Mouse (Mus musculus) MEL (cell line): ENCODE results near the gene Mettl1. TPM values are rescaled to one million over a fixed set of nuclear protein-coding genes. Genes with fewer than 3 reads are reported as not detected.

Experiments
- DNase-seq: peaks from one replicate; pipeline ENCODE4 v3.0.0; 2011; ENCODE audit warnings: low read depth, low spot score
- H3K27ac ChIP-seq: 2 replicates; pipeline ENCODE4 v1.5.1; 2012; ENCODE audit warnings: low read depth, mild to moderate bottlenecking, control low read depth, low read length, moderate library complexity; ENCODE audit not compliant: control insufficient read depth
- H3K27me3 ChIP-seq, 2 experiments: fragments of 150-350 bp in 1 of 2; sonication (generic) in 1 of 2; 2 replicates each; pipeline ENCODE4 v1.6.1; 2012; ENCODE audit warnings: low read length in 2 of 2, mild to moderate bottlenecking in 2 of 2, improper control_type of control experiment in 1 of 2, moderate library complexity in 1 of 2; ENCODE audit not compliant: insufficient read depth in 2 of 2, control insufficient read depth in 1 of 2
- H3K36me3 ChIP-seq, 2 experiments: 2 replicates each; pipeline ENCODE4 v1.6.1; 2012 to 2014; ENCODE audit warnings: low read length in 2 of 2, improper control_type of control experiment in 1 of 2, inconsistent platforms in 1 of 2, mild to moderate bottlenecking in 1 of 2; ENCODE audit not compliant: insufficient read depth in 2 of 2, control insufficient read depth in 1 of 2
- H3K4me1 ChIP-seq, 2 experiments: fragments of 150-350 bp in 1 of 2; sonication (generic) in 1 of 2; 2 replicates each; pipeline ENCODE4 v1.6.1; 2012; ENCODE audit warnings: low read length in 2 of 2, improper control_type of control experiment in 1 of 2, mild to moderate bottlenecking in 1 of 2; ENCODE audit not compliant: insufficient read depth in 2 of 2, control insufficient read depth in 1 of 2
- H3K4me3 ChIP-seq, 2 experiments: fragments of 150-350 bp in 1 of 2; sonication (generic) in 1 of 2; 2 replicates each; pipeline ENCODE4 v1.5.1; 2012; ENCODE audit warnings: low read depth in 2 of 2, low read length in 2 of 2, mild to moderate bottlenecking in 2 of 2, moderate library complexity in 2 of 2, control low read depth in 1 of 2, improper control_type of control experiment in 1 of 2; ENCODE audit not compliant: control insufficient read depth in 1 of 2, insufficient read depth in 1 of 2
- H3K79me2 ChIP-seq: 2 replicates; pipeline ENCODE4 v1.6.1; 2012; ENCODE audit warnings: mild to moderate bottlenecking, low read length, moderate library complexity; ENCODE audit not compliant: control insufficient read depth, poor library complexity, insufficient read depth
- H3K9ac ChIP-seq: 2 replicates; pipeline ENCODE4 v1.6.1; 2012; ENCODE audit warnings: low read depth, mild to moderate bottlenecking, control low read depth, low read length, moderate library complexity; ENCODE audit not compliant: control insufficient read depth, poor library complexity, severe bottlenecking
- H3K9me3 ChIP-seq: fragments of 150-350 bp; sonication (generic); replicated peaks from 2 replicates; pipeline ENCODE4 v1.6.1; 2012; ENCODE audit warnings: mild to moderate bottlenecking, low read length, improper control_type of control experiment, moderate library complexity; ENCODE audit not compliant: insufficient read depth
- BHLHE40 ChIP-seq: IDR thresholded peaks from 2 replicates; pipeline ENCODE4 v1.6.1; 2012; ENCODE audit warnings: low read depth, mild to moderate bottlenecking, inconsistent platforms, low read length, improper control_type of control experiment, borderline replicate concordance
- CHD1 ChIP-seq: IDR thresholded peaks from 2 replicates; pipeline ENCODE4 v1.6.1; 2012; ENCODE audit warnings: low read depth, mild to moderate bottlenecking, inconsistent platforms, low read length, improper control_type of control experiment
- CTCF ChIP-seq, 3 experiments: IDR thresholded peaks in 2 of 3; conservative IDR thresholded peaks in 1 of 3; 2 replicates each; pipeline ENCODE4 v1.5.1; 2011 to 2012; ENCODE audit warnings: low read length in 3 of 3, low read depth in 2 of 3, mild to moderate bottlenecking in 2 of 3, improper control_type of control experiment in 1 of 3, inconsistent platforms in 1 of 3, mixed read lengths in 1 of 3, moderate library complexity in 1 of 3; ENCODE audit not compliant: control insufficient read depth in 1 of 3, insufficient read depth in 1 of 3, poor library complexity in 1 of 3, severe bottlenecking in 1 of 3
- E2F4 ChIP-seq: IDR thresholded peaks from 2 replicates; pipeline ENCODE4 v1.6.1; 2011; ENCODE audit warnings: low read depth, low read length, improper control_type of control experiment, borderline replicate concordance
- EP300 ChIP-seq, 2 experiments: IDR thresholded peaks; 2 replicates each; pipeline ENCODE4 v1.6.1; 2011; ENCODE audit warnings: improper control_type of control experiment in 2 of 2, low read length in 2 of 2, low read depth in 1 of 2, mild to moderate bottlenecking in 1 of 2
- ETS1 ChIP-seq: IDR thresholded peaks from 2 replicates; pipeline ENCODE4 v1.6.1; 2012; ENCODE audit warnings: low read depth, mild to moderate bottlenecking, inconsistent platforms, low read length, improper control_type of control experiment, moderate library complexity
- GABPA ChIP-seq: IDR thresholded peaks from 2 replicates; pipeline ENCODE4 v1.6.1; 2012; ENCODE audit warnings: low read depth, mild to moderate bottlenecking, inconsistent platforms, low read length, improper control_type of control experiment, moderate library complexity
- KAT2A ChIP-seq: conservative IDR thresholded peaks from 2 replicates; pipeline ENCODE4 v1.6.1; 2012; ENCODE audit warnings: low read depth, low read length, improper control_type of control experiment, inconsistent platforms
- MAX ChIP-seq: IDR thresholded peaks from 2 replicates; pipeline ENCODE4 v1.6.1; 2011; ENCODE audit warnings: low read length, improper control_type of control experiment
- MEF2A ChIP-seq: IDR thresholded peaks from 2 replicates; pipeline ENCODE4 v1.6.1; 2014; ENCODE audit warnings: low read depth, mild to moderate bottlenecking, inconsistent platforms, low read length, improper control_type of control experiment; ENCODE audit not compliant: poor library complexity, insufficient replicate concordance, severe bottlenecking; ENCODE audit errors: extremely low read depth
- MXI1 ChIP-seq: IDR thresholded peaks from 2 replicates; pipeline ENCODE4 v1.6.1; 2011; ENCODE audit warnings: mild to moderate bottlenecking, low read depth, low read length, improper control_type of control experiment
- MYB ChIP-seq: IDR thresholded peaks from 2 replicates; pipeline ENCODE4 v1.6.1; 2011; ENCODE audit warnings: mild to moderate bottlenecking, low read depth, low read length, improper control_type of control experiment
- MYC ChIP-seq: IDR thresholded peaks from 2 replicates; pipeline ENCODE4 v1.6.1; 2011; ENCODE audit warnings: low read depth, mild to moderate bottlenecking, low read length, improper control_type of control experiment, moderate library complexity
- NRF1 ChIP-seq: IDR thresholded peaks from 2 replicates; pipeline ENCODE4 v1.6.1; 2014; ENCODE audit warnings: low read depth, mild to moderate bottlenecking, inconsistent platforms, low read length, improper control_type of control experiment, moderate library complexity; ENCODE audit not compliant: poor library complexity, insufficient read depth, severe bottlenecking
- POLR2AphosphoS2 ChIP-seq: IDR thresholded peaks from 2 replicates; pipeline ENCODE4 v1.6.1; 2011; ENCODE audit warnings: low read length, improper control_type of control experiment
- SIN3A ChIP-seq: IDR thresholded peaks from 2 replicates; pipeline ENCODE4 v1.6.1; 2012; ENCODE audit warnings: low read length, improper control_type of control experiment, inconsistent platforms
- UBTF ChIP-seq: IDR thresholded peaks from 2 replicates; pipeline ENCODE4 v1.6.1; 2012; ENCODE audit warnings: low read depth, mild to moderate bottlenecking, inconsistent platforms, low read length, improper control_type of control experiment, moderate library complexity, borderline replicate concordance; ENCODE audit not compliant: insufficient read depth
- USF2 ChIP-seq, 2 experiments: IDR thresholded peaks; 2 replicates each; pipeline ENCODE4 v1.6.1; 2011 to 2012; ENCODE audit warnings: improper control_type of control experiment in 2 of 2, low read length in 2 of 2, borderline replicate concordance in 1 of 2, inconsistent platforms in 1 of 2, low read depth in 1 of 2, mild to moderate bottlenecking in 1 of 2; ENCODE audit not compliant: insufficient read depth in 1 of 2
- polyA plus RNA-seq, 2 experiments: library from polyadenylated mRNA; stranded (reverse) in 1 of 2; unstranded in 1 of 2; fragments of >175 nt in 1 of 2; fragments of >200 nt in 1 of 2; gene quantifications; 2 replicates each; pipeline versions ENCODE4 v1.2.1 to v1.2.4; 2012; ENCODE audit warnings: low replicate concordance in 2 of 2, low read depth in 1 of 2; ENCODE audit not compliant: insufficient read length in 2 of 2, insufficient read depth in 1 of 2, missing spikeins in 1 of 2
- total RNA-seq: library from RNA; depleted of rRNA; stranded (reverse); fragments of 300-350 nt; gene quantifications from 2 replicates; pipeline ENCODE4 v1.2.3, GENCODE M21; 2012

The Mettl1 gene
- total and polyA plus RNA-seq, 3 experiments: 35.3 to 67.3 TPM; not detected in 1

DNA sequence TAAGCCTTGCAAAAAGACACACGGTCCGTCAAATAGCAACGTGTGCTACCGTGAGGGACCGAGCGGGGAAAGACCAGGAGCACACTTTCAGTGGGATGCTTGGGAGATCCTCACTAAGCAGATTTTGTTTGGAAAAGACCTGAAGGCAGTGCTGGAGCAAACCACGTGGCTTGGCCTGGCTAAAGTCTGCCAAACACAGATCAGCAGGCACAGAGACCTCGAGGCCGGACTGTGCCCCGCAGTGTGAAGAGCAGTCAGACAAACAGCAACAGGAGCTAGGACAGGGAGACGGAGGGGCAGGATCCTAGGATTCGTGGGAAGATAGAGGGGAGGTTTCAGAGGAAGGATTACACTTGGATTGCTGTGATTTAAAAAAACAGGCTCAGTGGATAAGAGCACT, 4.9 kb upstream of the Mettl1 start:
- no peaks in the 10 kb centered on the region for H3K36me3 ChIP-seq
- no peaks in the 10 kb centered on the region for H3K9me3 ChIP-seq
- H3K27me3 ChIP-seq: no peaks in the 10 kb centered on the region

DNA sequence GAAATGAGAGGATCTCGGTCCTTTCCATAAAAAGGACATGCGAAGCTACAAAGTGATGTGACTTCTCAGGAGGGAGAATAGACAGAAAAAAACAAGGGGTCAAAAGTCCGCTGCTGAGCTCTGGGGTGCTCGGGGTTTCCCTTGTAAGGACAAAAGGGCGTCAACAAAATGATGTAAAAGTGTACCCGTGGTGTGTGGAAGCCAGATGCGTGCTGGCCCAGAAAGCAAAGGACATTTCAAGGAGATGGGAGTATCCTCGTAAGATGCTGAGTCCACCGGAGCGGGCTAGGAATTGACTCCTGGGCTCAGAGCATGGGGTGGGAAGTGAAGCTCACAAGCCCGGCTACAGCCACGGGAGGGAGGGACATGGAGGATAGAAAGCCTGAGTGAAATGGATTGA, 3.6 kb upstream of the Mettl1 start:
- DNase-seq: no peak
- H3K4me1 ChIP-seq: no peaks in the 10 kb centered on the region
- H3K27me3 ChIP-seq: no peaks in the 10 kb centered on the region
- H3K9me3 ChIP-seq: no peaks in the 10 kb centered on the region
- H3K36me3 ChIP-seq: no peaks in the 10 kb centered on the region; a peak in 1 of 4 replicates
- peaks cover 4% of the 10 kb centered on the region; the same call in 1 of the 2 replicates for H3K79me2 ChIP-seq
- TF ChIP-seq MYC: no peak
- no peak for TF ChIP-seq CHD1
- TF ChIP-seq MAX: no peak
- TF ChIP-seq CTCF (IDR thresholded peaks at IDR 0.05 in 2 of 3, conservative IDR thresholded peaks at IDR 0.05 in 1 of 3; ENCODE audit: control insufficient read depth in 1 of 3, insufficient read depth in 1 of 3, low read depth in 2 of 3, low read length in 3 of 3, poor library complexity in 1 of 3, severe bottlenecking in 1 of 3): no peak
- TF ChIP-seq UBTF: no peak
- TF ChIP-seq SIN3A: no peak
- no peak for TF ChIP-seq E2F4
- no peak for TF ChIP-seq NRF1
- no peak for TF ChIP-seq KAT2A
- no peak for TF ChIP-seq MEF2A
- no peak for TF ChIP-seq EP300 (IDR thresholded peaks at IDR 0.05; ENCODE audit: low read depth in 1 of 2, low read length in 2 of 2)
- TF ChIP-seq USF2 (IDR thresholded peaks at IDR 0.05; ENCODE audit: borderline replicate concordance in 1 of 2, insufficient read depth in 1 of 2, low read depth in 1 of 2, low read length in 2 of 2): no peak
- no peak for TF ChIP-seq MYB
- TF ChIP-seq ETS1: no peak
- H3K4me3 ChIP-seq: no peak overlapping the region
- H3K9ac ChIP-seq: no peak overlapping the region
- H3K27ac ChIP-seq: no peak overlapping the region

More for the DNA sequence above, 4.9 kb upstream of the Mettl1 start:
- H3K9ac ChIP-seq: no peak overlapping the region
- TF ChIP-seq UBTF (no peak), MYB (no peak), MAX (no peak), MXI1 (no peak), USF2 (IDR thresholded peaks at IDR 0.05; ENCODE audit: borderline replicate concordance in 1 of 2, insufficient read depth in 1 of 2, low read depth in 1 of 2, low read length in 2 of 2) (no peak), CHD1 (no peak), BHLHE40 (no peak), MEF2A (no peak), GABPA (no peak), POLR2AphosphoS2 (no peak), MYC (no peak), KAT2A (no peak), E2F4 (no peak)
- H3K79me2 ChIP-seq: no peaks in the 10 kb centered on the region; the same call in 1 of the 2 replicates
- 0 out of 4 replicates have a peak, but pooled peaks cover 0 to under 1% of the 10 kb centered on the region in 2 experiments for H3K4me1 ChIP-seq
- DNase-seq: no peak
- H3K4me3 ChIP-seq: no peak overlapping the region
- H3K27ac ChIP-seq: no peak overlapping the region
